Mouse (Mus musculus) forebrain, embryonic 11.5 days (tissue): ENCODE measurements at regions not wholly inside any gene's neighbourhood (a gene's known extent, or its start where the extent isn't known, plus 50 kb on each side); places are given as distances from the start of the nearest gene placed in this dataset.
A peak's percentile ranks its signal among the peaks of the same experiment; 100 is the strongest.

Experiments used
- ATAC-seq: fragments of 200-750 bp; cut with Nextera tagmentation; replicated peaks from 2 replicates; pipeline ENCODE4 v1.8.0; 2017; ENCODE audit warnings: moderate TSS enrichment; ENCODE audit not compliant: low FRiP score
- DNase-seq: peaks from one replicate; pipeline ENCODE4 v3.0.0-alpha.2; 2017; ENCODE audit warnings: low spot score
- H3K27ac ChIP-seq: fragments of 300-500 bp; sonication (generic); 2 replicates; pipeline ENCODE4 v1.5.1; 2014; ENCODE audit warnings: low read depth, low read length
- H3K27me3 ChIP-seq: fragments of 300-500 bp; sonication (generic); 2 replicates; pipeline ENCODE4 v1.6.1; 2014; ENCODE audit warnings: mild to moderate bottlenecking, low read length, mixed read lengths; ENCODE audit not compliant: control insufficient read depth, insufficient read depth
- H3K36me3 ChIP-seq: fragments of 300-500 bp; sonication (generic); 2 replicates; pipeline ENCODE4 v1.6.1; 2014; ENCODE audit warnings: mild to moderate bottlenecking, low read length, moderate library complexity, mixed read lengths; ENCODE audit not compliant: control insufficient read depth, insufficient read depth
- H3K4me1 ChIP-seq: fragments of 300-500 bp; sonication (generic); replicated peaks from 2 replicates; pipeline ENCODE4 v1.6.1; 2014; ENCODE audit warnings: low read length, mixed read lengths; ENCODE audit not compliant: control insufficient read depth, insufficient read depth
- H3K4me2 ChIP-seq: fragments of 300-500 bp; sonication (generic); 2 replicates; pipeline ENCODE4 v1.6.1; 2014; ENCODE audit warnings: low read depth, mild to moderate bottlenecking, low read length, moderate library complexity, mixed read lengths; ENCODE audit not compliant: severe bottlenecking
- H3K4me3 ChIP-seq: fragments of 300-500 bp; sonication (generic); 2 replicates; pipeline ENCODE4 v1.5.1; 2014; ENCODE audit warnings: low read depth, low read length
- H3K9ac ChIP-seq: fragments of 300-500 bp; sonication (generic); 2 replicates; pipeline ENCODE4 v1.6.1; 2014; ENCODE audit warnings: low read length
- H3K9me3 ChIP-seq: fragments of 300-500 bp; sonication (generic); 2 replicates; pipeline ENCODE4 v1.6.1; 2016; ENCODE audit warnings: low read length, mixed read lengths; ENCODE audit not compliant: control insufficient read depth
- WGBS: fragments of 180-500 bp; shearing (Covaris S2); extraction: QIAGEN DNeasy Blood & Tissue Kit; methylation state at CpG from one replicate; pipeline ENCODE4 v1.1.7; 2014; 5-methylcytosine and 5-hydroxymethylcytosine counted together

DNA sequence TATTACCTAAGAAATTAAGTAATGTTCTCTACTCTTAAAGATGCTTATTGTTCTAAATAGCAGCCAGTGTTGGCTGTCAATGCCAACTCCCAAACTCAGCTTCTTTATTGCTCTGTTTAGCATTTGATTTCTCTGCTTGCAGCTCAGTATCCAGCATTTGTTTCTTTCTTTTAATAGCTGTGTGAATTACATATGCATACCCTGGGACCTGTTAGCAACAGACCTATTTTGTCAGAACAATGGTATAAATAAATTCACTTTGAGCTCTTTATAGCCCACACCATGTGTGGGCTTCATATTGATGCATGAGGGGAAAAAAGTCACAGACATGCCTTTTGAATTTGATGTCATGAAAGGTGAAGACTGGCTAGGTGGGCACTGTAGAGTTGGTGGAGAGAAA, 732.4 kb downstream of the Nsun3 start:
- Histone ChIP-seq H3K4me3 (no peak overlapping the region), H3K9me3 (no peaks in the 10 kb centered on the region), H3K27me3 (no peaks in the 10 kb centered on the region), H3K4me2 (no peak overlapping the region), H3K36me3 (no peaks in the 10 kb centered on the region), H3K9ac (no peak overlapping the region), H3K4me1 (no peaks in the 10 kb centered on the region), H3K27ac (no peak overlapping the region)
- DNase-seq, result no peak
- no peak for ATAC-seq

GRCm38 (mm10) chr16:62038049-62038448, 748.6 kb downstream of the Nsun3 start:
- no peak overlapping the region for H3K9ac ChIP-seq
- H3K27ac ChIP-seq, result no peak overlapping the region
- ATAC-seq, result no peak
- no peak for DNase-seq
- no peak overlapping the region for H3K4me2 ChIP-seq
- H3K27me3 ChIP-seq, result no peaks in the 10 kb centered on the region
- no peaks in the 10 kb centered on the region for H3K4me1 ChIP-seq
- H3K36me3 ChIP-seq, result no peaks in the 10 kb centered on the region
- H3K9me3 ChIP-seq, result no peaks in the 10 kb centered on the region
- H3K4me3 ChIP-seq, result no peak overlapping the region
- WGBS, result 81% methylated on average over 1 of the region's 1 CpGs

DNA sequence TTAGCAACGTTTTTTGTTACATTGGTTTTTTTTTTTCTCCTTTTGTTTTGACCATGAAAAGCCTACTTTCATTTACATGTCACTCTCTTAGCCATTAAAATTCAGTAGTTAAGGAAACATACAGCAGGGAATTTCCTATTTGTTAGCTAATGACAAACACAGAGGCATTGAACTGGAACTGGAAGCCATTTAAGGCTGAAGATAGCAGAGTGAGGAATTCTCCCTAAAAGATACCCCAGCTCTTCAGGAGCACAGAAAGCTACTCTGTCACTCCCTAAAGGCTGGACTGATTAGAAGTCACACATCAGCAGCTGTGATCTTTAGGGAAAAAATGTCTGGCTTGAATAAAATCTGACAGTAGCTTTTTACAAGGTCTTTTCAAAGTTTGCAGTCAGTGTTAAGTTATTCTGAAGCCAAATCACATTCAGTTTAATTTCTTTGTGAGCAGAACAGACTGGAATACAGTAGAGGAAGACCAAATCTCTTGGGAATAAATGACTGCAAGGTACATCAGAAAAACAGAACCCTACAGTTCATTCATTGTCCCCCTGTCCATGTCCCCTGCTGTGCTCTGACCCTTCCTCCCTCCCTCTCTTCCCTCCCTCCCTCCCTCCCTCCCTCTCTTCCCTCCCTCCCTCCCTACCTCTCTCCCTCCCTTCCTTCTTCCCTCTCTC, 796.1 kb downstream of the Nsun3 start:
- H3K9ac ChIP-seq, result no peak overlapping the region
- H3K9me3 ChIP-seq, result no peaks in the 10 kb centered on the region
- no peaks in the 10 kb centered on the region for H3K27me3 ChIP-seq
- DNase-seq (no peak), ATAC-seq (peak; percentile 64)
- H3K4me3 ChIP-seq, result no peak overlapping the region
- H3K4me1 ChIP-seq, result no peaks in the 10 kb centered on the region
- WGBS, result 23% methylated on average over 1 of the region's 1 CpGs
- H3K27ac ChIP-seq, result no peak overlapping the region
- H3K36me3 ChIP-seq, result no peaks in the 10 kb centered on the region
- H3K4me2 ChIP-seq, result no peak overlapping the region
